Mouse (Mus musculus) subcutaneous adipose tissue, adult 2 months (tissue): ENCODE data around the gene D630045J12Rik. TPM values are rescaled to one million over a fixed set of nuclear protein-coding genes. Genes with fewer than 3 reads are reported as not detected.

Experiments
- polyA plus RNA-seq: library from polyadenylated mRNA; depleted of rRNA; stranded (reverse); fragments of >200 nt; gene quantifications from 2 replicates; pipeline ENCODE4 v1.2.3, GENCODE M21; 2012; ENCODE audit warnings: low replicate concordance; rRNA removed

The D630045J12Rik gene
- 1.3 and 18.8 TPM in 2 replicates for polyA plus RNA-seq

DNA sequence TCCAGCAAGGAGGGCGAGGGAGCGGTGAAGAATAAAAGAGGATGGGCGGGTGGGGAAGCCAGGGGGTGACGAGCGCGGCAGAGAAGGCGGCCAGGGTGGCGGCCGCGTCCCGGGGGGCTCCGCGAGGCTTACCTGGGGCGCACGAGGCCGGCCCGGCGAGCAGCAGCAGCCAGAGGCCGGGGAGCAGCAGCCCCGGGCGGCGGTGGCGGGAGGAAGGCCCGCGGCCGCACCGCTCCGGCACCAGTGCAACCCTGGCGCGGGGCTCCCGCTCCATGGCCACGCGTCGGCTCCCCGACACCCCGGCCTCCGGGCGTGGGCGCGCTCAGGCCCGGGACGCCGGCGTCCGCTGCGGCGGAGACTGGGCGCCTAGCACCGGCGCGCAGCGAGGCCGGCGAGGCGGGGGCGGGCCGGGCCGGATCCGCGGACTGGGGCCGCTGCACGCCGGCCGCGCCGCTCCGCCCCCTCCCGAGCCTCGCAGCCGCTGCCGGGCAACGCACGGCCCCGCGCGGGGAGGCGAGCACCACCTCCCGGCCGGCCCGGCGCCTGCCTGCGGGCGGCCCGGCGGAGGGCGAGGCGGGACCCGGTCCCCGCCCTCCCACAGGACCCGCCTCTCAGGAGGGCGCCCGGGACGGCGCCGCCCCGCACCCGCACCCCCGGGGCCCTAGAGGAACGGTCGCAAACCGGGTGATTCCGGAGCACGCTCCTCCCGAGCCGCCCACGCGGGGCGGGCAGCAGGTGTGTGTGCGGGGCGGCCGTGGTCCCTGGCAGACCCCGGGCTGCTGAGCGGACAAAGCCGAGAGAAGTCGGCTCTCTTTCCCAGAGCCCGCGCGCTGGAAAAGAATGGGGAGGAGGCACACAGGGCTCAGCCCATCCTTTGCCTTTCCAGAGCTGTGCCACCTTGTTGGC lies at the start of gene D630045J12Rik:
D630045J12Rik (minus strand) TSS at position 274 of the 906 bp plus-strand sequence.

DNA sequence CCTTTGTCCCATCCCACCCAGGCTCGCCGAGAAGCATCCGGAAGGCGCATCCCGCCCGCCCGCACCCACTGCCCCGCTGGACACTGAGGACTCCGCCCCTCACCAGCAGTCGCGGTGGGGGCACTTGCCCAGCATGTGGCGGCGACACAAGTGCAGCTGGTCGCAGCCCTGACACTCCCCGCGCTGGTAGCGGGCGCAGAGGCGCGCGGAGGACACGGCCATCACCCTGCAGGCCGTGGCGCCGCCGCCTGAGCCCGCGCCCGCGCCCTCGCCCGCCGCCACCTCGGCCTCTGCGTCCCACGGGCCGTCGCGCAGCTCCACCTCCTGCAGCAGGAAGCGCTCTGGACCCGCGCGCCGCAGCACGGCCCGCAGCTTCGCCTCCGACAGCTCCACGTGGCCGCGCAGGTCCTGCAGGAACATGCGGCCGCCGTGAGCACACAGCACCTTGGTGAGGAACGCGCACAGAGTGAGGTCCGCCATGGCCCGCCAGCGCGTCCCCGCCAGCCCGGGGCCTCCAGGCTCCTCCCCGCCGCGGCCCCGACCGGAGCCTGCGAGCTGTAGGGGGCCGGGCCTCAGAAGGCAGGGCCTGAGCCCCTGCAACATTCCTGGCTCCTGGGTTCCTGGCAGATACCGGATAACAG lies 45.1 kb upstream of the D630045J12Rik start, which contains the start of gene Zc3hav1l:
Zc3hav1l (minus strand) TSS at position 499 of the 641 bp plus-strand sequence.

DNA sequence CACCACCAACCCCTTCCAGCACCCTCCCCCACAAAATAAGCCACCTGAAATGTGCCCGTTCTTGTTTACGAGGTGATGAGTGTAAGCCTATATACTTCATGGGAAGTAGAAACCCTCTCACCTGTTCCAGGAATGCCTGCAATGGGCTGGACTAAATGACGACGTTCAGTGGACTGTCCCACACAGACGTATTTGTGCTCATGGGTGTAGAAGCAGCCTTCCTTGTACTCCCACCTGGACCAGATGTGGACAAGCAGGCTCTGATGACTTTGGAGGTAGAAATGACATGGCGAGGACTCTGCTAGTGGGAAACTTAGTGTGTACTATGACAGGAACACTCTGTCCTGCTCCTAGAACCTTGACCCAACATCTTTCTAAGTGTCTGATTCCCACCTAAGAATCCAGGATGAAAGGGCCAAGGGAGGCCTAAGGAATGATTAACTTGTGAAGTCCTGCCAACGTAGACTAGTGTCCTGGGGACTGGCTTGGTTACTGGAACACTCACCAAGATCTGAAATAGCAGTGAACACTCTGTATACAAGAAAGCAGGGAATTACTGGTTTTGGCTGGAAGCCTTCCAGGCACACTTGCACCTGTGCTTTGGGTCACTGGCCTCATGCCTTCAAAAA lies 129.5 kb downstream of the D630045J12Rik start, which contains the start of gene Atp6v0a4:
Atp6v0a4 (minus strand) TSS at position 380 of the 629 bp plus-strand sequence.

DNA sequence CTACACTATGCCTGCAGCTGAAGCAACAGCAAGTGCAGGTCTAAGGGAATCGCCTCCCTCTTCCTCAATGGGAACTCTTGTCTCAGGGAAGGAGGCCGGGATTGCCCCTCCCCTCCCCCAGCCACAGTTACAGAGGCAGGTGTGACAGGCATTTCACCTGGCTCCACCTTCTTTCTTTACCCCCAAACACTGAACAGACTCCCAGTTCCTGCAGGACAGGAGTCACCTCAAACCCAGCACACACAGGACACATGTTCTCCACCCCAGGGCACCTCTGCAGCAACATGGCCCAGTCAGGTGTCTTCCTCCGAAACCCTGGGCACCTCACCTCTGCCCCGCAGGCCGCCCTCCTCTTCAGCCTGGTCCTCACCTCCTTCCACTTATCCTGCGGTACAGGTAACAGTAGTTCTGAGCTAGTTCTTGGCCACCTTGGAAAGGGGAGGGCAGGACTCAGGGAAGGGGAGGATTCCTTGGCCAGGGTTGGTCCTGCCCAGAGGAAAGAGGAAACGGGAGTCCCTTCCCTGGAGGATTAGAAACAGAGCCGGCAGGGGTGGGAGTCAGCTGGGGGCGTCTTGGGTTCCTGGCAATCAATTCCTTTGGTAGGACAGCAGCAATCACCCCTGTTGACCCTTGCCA lies 144.5 kb downstream of the D630045J12Rik start, which contains the start of gene Tmem213:
Tmem213 (plus strand) TSS at position 96 of the 636 bp plus-strand sequence.

Other genes with a start within 250 kb of the D630045J12Rik start
- 3.1 and 7.2 TPM in 2 replicates for gene Svopl, start 207.0 kb downstream of the D630045J12Rik start, polyA plus RNA-seq
- 13.4 TPM in 1 of 2 replicates, not detected in the other for gene Tmem213, start 144.8 kb downstream of the D630045J12Rik start, polyA plus RNA-seq
- 0.75 and 8.9 TPM in 2 replicates for gene Atp6v0a4, start 129.4 kb downstream of the D630045J12Rik start, polyA plus RNA-seq
- 2.1 and 13.0 TPM in 2 replicates for gene Zc3hav1l, start 45.2 kb upstream of the D630045J12Rik start, polyA plus RNA-seq
- 18.8 and 34.7 TPM in 2 replicates for gene Zc3hav1, start 100.6 kb upstream of the D630045J12Rik start, polyA plus RNA-seq
- 0.44 and 2.6 TPM in 2 replicates for gene Ttc26, start 127.5 kb upstream of the D630045J12Rik start, polyA plus RNA-seq
- 5.8 and 12.3 TPM in 2 replicates for gene Ubn2, start 179.9 kb upstream of the D630045J12Rik start, polyA plus RNA-seq